Mouse (Mus musculus): ENCODE data around the gene Tmem88. TPM values are rescaled to one million over a fixed set of nuclear protein-coding genes. Genes with fewer than 3 reads are reported as not detected.

Tmem88 gene
- 51.2 and 75.7 TPM in 2 replicates for polyA plus RNA-seq (2012; rRNA removed; ENCODE audit: low replicate concordance)

GRCm38 (mm10) chr11:69398059-69398458 is at the start of gene Tmem88:
Tmem88 (minus strand) TSS chr11:69398234.

DNA sequence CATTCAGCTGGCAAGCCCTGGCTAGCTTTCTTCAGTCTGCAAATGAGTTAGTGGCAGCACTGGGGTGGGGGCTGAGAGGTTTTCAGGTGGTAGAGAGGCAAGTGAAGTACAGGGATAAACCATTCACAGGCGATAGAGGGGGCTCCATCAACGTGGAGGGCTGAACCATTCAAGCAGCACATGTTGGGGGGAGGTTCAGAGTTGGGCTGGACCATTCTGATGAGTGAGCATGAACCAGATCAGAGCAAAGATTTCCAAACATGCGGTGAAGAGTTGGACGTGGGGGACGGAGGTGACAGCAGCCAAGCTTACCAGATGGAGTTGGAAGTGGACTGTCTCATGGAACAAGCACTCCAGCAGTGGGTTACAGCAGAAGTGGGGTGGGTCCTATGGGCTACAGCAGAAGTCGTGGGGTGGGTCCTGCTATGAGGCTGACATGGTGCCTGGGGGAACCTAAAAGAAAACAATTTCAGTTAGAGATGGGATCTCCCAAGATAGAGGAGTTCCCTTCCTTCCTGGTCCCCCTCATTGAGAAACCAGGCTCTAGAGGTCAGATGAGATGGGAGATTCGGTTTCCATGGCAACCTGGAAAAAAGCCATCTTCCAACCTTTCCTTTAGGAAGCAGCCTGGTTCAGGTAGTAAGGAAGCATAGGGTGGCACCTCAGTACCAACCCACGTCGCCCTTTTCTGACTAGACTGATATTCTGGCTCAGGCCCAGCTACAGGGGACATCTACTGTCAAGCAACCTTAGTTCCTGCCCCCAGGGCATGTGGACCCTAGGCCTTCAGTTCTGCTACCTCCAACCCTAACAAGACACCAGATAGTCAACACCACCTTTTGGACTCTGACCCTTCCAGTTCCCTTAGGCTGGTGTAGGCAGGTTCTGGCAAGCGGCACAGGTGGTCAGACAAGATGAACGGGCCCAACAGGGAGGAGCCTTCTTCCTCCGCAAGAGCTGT is 15.5 kb upstream of the Tmem88 start, which contains the start of gene Kdm6b:
Gene Kdm6b, minus strand, starts transcription at position 455 of the 961 bp plus-strand sequence.

DNA sequence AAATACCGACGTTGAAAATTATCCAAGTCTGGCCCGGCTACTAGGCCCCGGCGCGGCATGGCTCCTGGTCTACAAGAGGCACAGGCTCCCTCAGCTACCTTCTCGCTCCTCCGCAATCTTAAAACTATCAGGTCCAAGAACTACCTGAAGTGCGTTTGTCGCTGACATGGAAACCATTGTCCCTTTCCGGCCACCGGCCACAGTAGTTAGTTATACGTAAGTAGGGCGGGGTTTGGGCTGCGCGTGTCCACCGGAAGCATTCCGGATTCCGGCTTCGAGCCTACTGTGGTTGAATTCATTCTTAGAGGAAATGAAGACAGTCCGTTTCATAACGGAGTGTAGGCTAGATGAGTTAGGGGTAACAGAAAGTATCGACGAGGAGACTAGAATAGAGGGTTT is 2.8 kb downstream of the Tmem88 start, which contains the start of the genes Naa38 and Cyb5d1:
Gene Naa38, plus strand, starts transcription at position 253 of the 399 bp plus-strand sequence.
Gene Cyb5d1, minus strand, starts transcription at position 397 of the 399 bp plus-strand sequence.

GRCm38 (mm10) chr11:69369215-69369989 is 28.6 kb downstream of the Tmem88 start, which contains the start of gene Chd3:
Chd3 (minus strand) TSS chr11:69369406.

Other genes starting within 250 kb of the Tmem88 start
- gene Alox12b, start 241.2 kb downstream of the Tmem88 start, polyA plus RNA-seq (2012; rRNA removed; ENCODE audit: low replicate concordance): 0.05 and 1.6 TPM in 2 replicates
- gene Alox8, start 200.4 kb downstream of the Tmem88 start, polyA plus RNA-seq (2012; rRNA removed; ENCODE audit: low replicate concordance): 0.08 TPM in 1 of 2 replicates, not detected in the other
- 0.14 and 0.24 TPM in 2 replicates for gene Gucy2e, start 161.2 kb downstream of the Tmem88 start, polyA plus RNA-seq (2012; rRNA removed; ENCODE audit: low replicate concordance)
- 6.4 and 7.9 TPM in 2 replicates for gene Cntrob, start 74.5 kb downstream of the Tmem88 start, polyA plus RNA-seq (2012; rRNA removed; ENCODE audit: low replicate concordance)
- 31.5 and 86.9 TPM in 2 replicates for gene Trappc1, start 74.3 kb downstream of the Tmem88 start, polyA plus RNA-seq (2012; rRNA removed; ENCODE audit: low replicate concordance)
- gene Kcnab3, start 72.0 kb downstream of the Tmem88 start, polyA plus RNA-seq (2012; rRNA removed; ENCODE audit: low replicate concordance): 2.1 and 2.7 TPM in 2 replicates
- gene Rnf227, start 57.8 kb downstream of the Tmem88 start, polyA plus RNA-seq (2012; rRNA removed; ENCODE audit: low replicate concordance): 0.36 and 2.5 TPM in 2 replicates
- gene Chd3, start 28.8 kb downstream of the Tmem88 start, polyA plus RNA-seq (2012; rRNA removed; ENCODE audit: low replicate concordance): 109 and 197 TPM in 2 replicates
- gene Naa38, start 2.7 kb downstream of the Tmem88 start, polyA plus RNA-seq (2012; rRNA removed; ENCODE audit: low replicate concordance): 151 and 175 TPM in 2 replicates
- 17.6 and 18.6 TPM in 2 replicates for gene Cyb5d1, start 2.6 kb downstream of the Tmem88 start, polyA plus RNA-seq (2012; rRNA removed; ENCODE audit: low replicate concordance)
- gene Kdm6b, start 15.4 kb upstream of the Tmem88 start, polyA plus RNA-seq (2012; rRNA removed; ENCODE audit: low replicate concordance): 8.2 and 21.0 TPM in 2 replicates
- 0.20 and 0.27 TPM in 2 replicates for gene Dnah2, start 150.9 kb upstream of the Tmem88 start, polyA plus RNA-seq (2012; rRNA removed; ENCODE audit: low replicate concordance)
- 1.1 and 2.5 TPM in 2 replicates for gene Efnb3, start 162.0 kb upstream of the Tmem88 start, polyA plus RNA-seq (2012; rRNA removed; ENCODE audit: low replicate concordance)
- 19.0 and 19.8 TPM in 2 replicates for gene Wrap53, start 182.0 kb upstream of the Tmem88 start, polyA plus RNA-seq (2012; rRNA removed; ENCODE audit: low replicate concordance)
- 122 and 145 TPM in 2 replicates for gene Trp53, start 182.1 kb upstream of the Tmem88 start, polyA plus RNA-seq (2012; rRNA removed; ENCODE audit: low replicate concordance)
- 11.6 and 60.5 TPM in 2 replicates for gene Atp1b2, start 207.7 kb upstream of the Tmem88 start, polyA plus RNA-seq (2012; rRNA removed; ENCODE audit: low replicate concordance)
- 0.08 TPM in 1 of 2 replicates, not detected in the other for gene Shbg, start 219.7 kb upstream of the Tmem88 start, polyA plus RNA-seq (2012; rRNA removed; ENCODE audit: low replicate concordance)
- gene Sat2, start 223.8 kb upstream of the Tmem88 start, polyA plus RNA-seq (2012; rRNA removed; ENCODE audit: low replicate concordance): 2.1 and 6.7 TPM in 2 replicates
- 50.5 and 57.2 TPM in 2 replicates for gene Fxr2, start 234.8 kb upstream of the Tmem88 start, polyA plus RNA-seq (2012; rRNA removed; ENCODE audit: low replicate concordance)